Mouse (Mus musculus): ENCODE measurements at regions not wholly inside any gene's neighbourhood (a gene's known extent, or its start where the extent isn't known, plus 50 kb on each side); places are given as distances from the start of the nearest gene placed in this dataset.

GRCm38 (mm10) chr12:49951821-49952220 lies 566.8 kb downstream of the Gm43517 start:
- H3K4me1 ChIP-seq (ENCODE audit: control insufficient read depth, insufficient read depth, low read length), result no peaks in the 10 kb centered on the region
- H3K27ac ChIP-seq (ENCODE audit: insufficient read depth, low read length), result no peak overlapping the region
- 18% methylated on average over 5 of the region's 5 CpGs for WGBS
- no peak for TF ChIP-seq POLR2A (IDR thresholded peaks at IDR 0.05; ENCODE audit: borderline replicate concordance, insufficient read depth, low read length)
- TF ChIP-seq CTCF (IDR thresholded peaks at IDR 0.05; ENCODE audit: borderline replicate concordance, insufficient read depth, low read depth, low read length), result no peak; the same call in 1 of the 2 replicates
- H3K27me3 ChIP-seq (ENCODE audit: control insufficient read depth, insufficient read depth, low read length), result no peaks in the 10 kb centered on the region
- DNase-seq, result peak; percentile 2 to 5
- H3K4me3 ChIP-seq (replicated peaks; ENCODE audit: insufficient read depth, low read depth, low read length), result no peak overlapping the region

DNA sequence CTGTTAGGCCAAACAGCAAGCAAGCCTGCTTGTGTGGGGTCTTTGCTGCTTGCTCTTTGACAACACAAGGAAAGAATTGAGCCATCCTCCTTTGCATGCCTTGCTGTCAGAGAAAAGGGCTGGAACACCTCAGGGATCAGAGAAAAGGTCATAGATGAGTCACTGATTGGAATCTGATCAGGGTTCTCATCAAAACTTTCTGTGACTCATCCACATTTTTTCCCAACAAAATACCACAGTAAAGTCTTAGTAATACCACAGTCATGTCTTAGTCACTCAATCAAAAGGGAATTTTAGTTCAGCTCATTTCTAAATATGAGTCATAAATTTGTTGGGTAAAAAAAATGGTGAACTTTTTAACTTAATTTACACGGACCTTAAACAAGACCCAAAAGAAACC lies 583.1 kb downstream of the Gm43517 start:
- H3K4me1 ChIP-seq (ENCODE audit: control insufficient read depth, insufficient read depth, low read length), result no peaks in the 10 kb centered on the region
- H3K4me3 ChIP-seq (replicated peaks; ENCODE audit: insufficient read depth, low read depth, low read length), result no peak overlapping the region
- H3K27me3 ChIP-seq (ENCODE audit: control insufficient read depth, insufficient read depth, low read length), result no peaks in the 10 kb centered on the region
- no peak overlapping the region for H3K27ac ChIP-seq (ENCODE audit: insufficient read depth, low read length)
- TF ChIP-seq CTCF (IDR thresholded peaks at IDR 0.05; ENCODE audit: borderline replicate concordance, insufficient read depth, low read depth, low read length), result no peak
- TF ChIP-seq POLR2A (IDR thresholded peaks at IDR 0.05; ENCODE audit: borderline replicate concordance, insufficient read depth, low read length), result no peak
- DNase-seq, result no peak
- WGBS, result 67% methylated on average over 1 of the region's 1 CpGs

DNA sequence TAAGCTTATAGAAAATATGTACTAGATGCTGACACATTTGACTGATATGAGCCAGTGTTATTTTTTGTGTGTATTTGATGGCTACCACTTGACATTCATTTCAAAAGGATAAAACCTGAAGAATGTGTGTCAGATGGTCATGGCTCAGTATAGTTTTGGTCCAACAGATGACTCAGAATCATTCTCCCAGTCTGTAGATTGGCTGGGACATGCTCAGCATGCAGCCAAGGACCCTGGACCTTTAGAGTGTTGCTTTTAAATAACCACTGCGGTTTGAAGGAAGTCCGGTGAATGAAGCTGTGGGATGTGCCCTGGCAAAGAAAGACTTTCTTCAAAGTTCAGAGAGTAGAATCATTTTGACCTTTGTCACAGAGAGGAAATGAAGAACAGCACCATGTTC lies 584.6 kb downstream of the Gm43517 start:
- no peak overlapping the region for H3K27ac ChIP-seq (ENCODE audit: insufficient read depth, low read length)
- no peak for DNase-seq
- no peaks in the 10 kb centered on the region for H3K4me1 ChIP-seq (ENCODE audit: control insufficient read depth, insufficient read depth, low read length)
- TF ChIP-seq POLR2A (IDR thresholded peaks at IDR 0.05; ENCODE audit: borderline replicate concordance, insufficient read depth, low read length), result no peak
- no peak for TF ChIP-seq CTCF (IDR thresholded peaks at IDR 0.05; ENCODE audit: borderline replicate concordance, insufficient read depth, low read depth, low read length)
- 15% methylated on average over 2 of the region's 2 CpGs for WGBS
- no peak overlapping the region for H3K4me3 ChIP-seq (replicated peaks; ENCODE audit: insufficient read depth, low read depth, low read length)
- H3K27me3 ChIP-seq (ENCODE audit: control insufficient read depth, insufficient read depth, low read length), result no peaks in the 10 kb centered on the region

GRCm38 (mm10) chr12:49974591-49975323 lies 589.8 kb downstream of the Gm43517 start:
- DNase-seq, result peak in 1 of 2 experiments; percentile 3
- TF ChIP-seq POLR2A (IDR thresholded peaks at IDR 0.05; ENCODE audit: borderline replicate concordance, insufficient read depth, low read length) (no peak), CTCF (IDR thresholded peaks at IDR 0.05; ENCODE audit: borderline replicate concordance, insufficient read depth, low read depth, low read length) (no peak)
- Histone ChIP-seq H3K27me3 (ENCODE audit: control insufficient read depth, insufficient read depth, low read length) (no peaks in the 10 kb centered on the region), H3K4me3 (replicated peaks; ENCODE audit: insufficient read depth, low read depth, low read length) (no peak overlapping the region), H3K4me1 (ENCODE audit: control insufficient read depth, insufficient read depth, low read length) (no peaks in the 10 kb centered on the region), H3K27ac (ENCODE audit: insufficient read depth, low read length) (no peak overlapping the region)
- 10% methylated on average over 2 of the region's 2 CpGs for WGBS

DNA sequence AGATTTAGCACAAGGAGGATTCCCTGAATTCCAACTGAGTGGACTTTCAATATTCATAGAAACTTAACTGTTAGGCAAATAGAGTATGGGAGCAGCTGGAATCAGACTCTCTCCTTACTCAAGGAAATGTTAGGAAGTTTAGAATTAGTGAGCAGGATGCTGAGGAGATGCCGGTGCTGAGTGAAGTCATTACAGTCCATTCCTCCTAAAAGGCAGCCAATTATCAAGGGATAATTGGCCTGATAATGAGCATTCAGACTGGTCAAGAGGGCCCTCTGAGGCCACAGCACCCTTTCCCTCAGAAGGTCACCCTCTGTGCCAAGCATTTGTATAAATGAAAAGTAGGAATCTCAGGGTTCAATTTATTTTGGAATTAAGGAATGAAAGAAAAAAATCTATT lies 590.6 kb downstream of the Gm43517 start:
- H3K4me1 ChIP-seq (ENCODE audit: control insufficient read depth, insufficient read depth, low read length), result no peaks in the 10 kb centered on the region
- no peak overlapping the region for H3K27ac ChIP-seq (ENCODE audit: insufficient read depth, low read length)
- no peak for DNase-seq
- H3K27me3 ChIP-seq (ENCODE audit: control insufficient read depth, insufficient read depth, low read length), result no peaks in the 10 kb centered on the region
- no peak for TF ChIP-seq CTCF (IDR thresholded peaks at IDR 0.05; ENCODE audit: borderline replicate concordance, insufficient read depth, low read depth, low read length)
- TF ChIP-seq POLR2A (IDR thresholded peaks at IDR 0.05; ENCODE audit: borderline replicate concordance, insufficient read depth, low read length), result no peak
- H3K4me3 ChIP-seq (replicated peaks; ENCODE audit: insufficient read depth, low read depth, low read length), result no peak overlapping the region
- WGBS, result 26% methylated on average over 1 of the region's 1 CpGs

- no peak for DNase-seq
- H3K27ac ChIP-seq (ENCODE audit: insufficient read depth, low read length), result no peak overlapping the region
- no peaks in the 10 kb centered on the region for H3K27me3 ChIP-seq (ENCODE audit: control insufficient read depth, insufficient read depth, low read length)
- H3K4me1 ChIP-seq (ENCODE audit: control insufficient read depth, insufficient read depth, low read length), result no peaks in the 10 kb centered on the region
- H3K4me3 ChIP-seq (replicated peaks; ENCODE audit: insufficient read depth, low read depth, low read length), result no peak overlapping the region
- 57% methylated on average over 7 of the region's 7 CpGs for WGBS
- TF ChIP-seq POLR2A (IDR thresholded peaks at IDR 0.05; ENCODE audit: borderline replicate concordance, insufficient read depth, low read length), result no peak
- TF ChIP-seq CTCF (IDR thresholded peaks at IDR 0.05; ENCODE audit: borderline replicate concordance, insufficient read depth, low read depth, low read length), result no peak
Measured at GRCm38 (mm10) chr12:49992501-49993079, 607.6 kb downstream of the Gm43517 start.

GRCm38 (mm10) chr12:50038808-50039374 lies 610.0 kb downstream of the Prkd1 start:
- H3K4me3 ChIP-seq (replicated peaks; ENCODE audit: insufficient read depth, low read depth, low read length), result no peak overlapping the region
- no peak overlapping the region for H3K27ac ChIP-seq (ENCODE audit: insufficient read depth, low read length)
- DNase-seq, result no peak
- no peak for TF ChIP-seq POLR2A (IDR thresholded peaks at IDR 0.05; ENCODE audit: borderline replicate concordance, insufficient read depth, low read length)
- no peak for TF ChIP-seq CTCF (IDR thresholded peaks at IDR 0.05; ENCODE audit: borderline replicate concordance, insufficient read depth, low read depth, low read length)
- H3K27me3 ChIP-seq (ENCODE audit: control insufficient read depth, insufficient read depth, low read length), result no peaks in the 10 kb centered on the region
- no peaks in the 10 kb centered on the region for H3K4me1 ChIP-seq (ENCODE audit: control insufficient read depth, insufficient read depth, low read length)
- WGBS, result 95% methylated on average over 3 of the region's 3 CpGs

DNA sequence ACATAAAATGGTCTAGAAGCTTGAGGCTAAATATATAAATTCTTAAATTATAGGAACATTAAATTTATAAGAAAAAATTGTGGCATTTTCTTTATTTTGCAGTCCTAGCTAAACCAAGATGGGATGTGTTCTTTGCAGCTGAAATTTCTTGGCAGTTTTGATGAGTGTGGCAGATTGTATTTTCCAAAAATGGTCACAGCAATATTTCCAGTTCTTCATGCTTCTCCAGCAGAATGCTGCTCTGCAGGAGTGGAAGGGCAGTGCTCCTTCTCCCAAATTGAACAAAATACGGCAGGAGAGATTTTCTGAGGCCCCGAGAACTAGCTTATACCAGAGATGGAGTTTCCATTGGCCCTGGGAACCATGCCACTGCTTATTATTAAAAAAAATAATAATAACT lies 587.6 kb downstream of the Prkd1 start:
- Histone ChIP-seq H3K27me3 (ENCODE audit: control insufficient read depth, insufficient read depth, low read length) (no peaks in the 10 kb centered on the region), H3K27ac (ENCODE audit: insufficient read depth, low read length) (no peak overlapping the region), H3K4me3 (replicated peaks; ENCODE audit: insufficient read depth, low read depth, low read length) (no peak overlapping the region), H3K4me1 (ENCODE audit: control insufficient read depth, insufficient read depth, low read length) (no peaks in the 10 kb centered on the region)
- TF ChIP-seq CTCF (IDR thresholded peaks at IDR 0.05; ENCODE audit: borderline replicate concordance, insufficient read depth, low read depth, low read length) (no peak), POLR2A (IDR thresholded peaks at IDR 0.05; ENCODE audit: borderline replicate concordance, insufficient read depth, low read length) (no peak)
- DNase-seq, result no peak
- 20% methylated on average over 2 of the region's 2 CpGs for WGBS

Data from cerebellum, adult 2 months (tissue).